Mouse (Mus musculus): ENCODE measurements around the gene Gm10273. TPM values are rescaled to one million over a fixed set of nuclear protein-coding genes. Genes with fewer than 3 reads are reported as not detected.
"Not testable (repeated sequence)": the region's sequence is repeated elsewhere in the genome, so short reads cannot be mapped to it uniquely, and the experiment has no call there.

The Gm10273 gene
- total and polyA plus RNA-seq, 3 experiments = 19.6 to 220 (median 29.6) TPM

DNA sequence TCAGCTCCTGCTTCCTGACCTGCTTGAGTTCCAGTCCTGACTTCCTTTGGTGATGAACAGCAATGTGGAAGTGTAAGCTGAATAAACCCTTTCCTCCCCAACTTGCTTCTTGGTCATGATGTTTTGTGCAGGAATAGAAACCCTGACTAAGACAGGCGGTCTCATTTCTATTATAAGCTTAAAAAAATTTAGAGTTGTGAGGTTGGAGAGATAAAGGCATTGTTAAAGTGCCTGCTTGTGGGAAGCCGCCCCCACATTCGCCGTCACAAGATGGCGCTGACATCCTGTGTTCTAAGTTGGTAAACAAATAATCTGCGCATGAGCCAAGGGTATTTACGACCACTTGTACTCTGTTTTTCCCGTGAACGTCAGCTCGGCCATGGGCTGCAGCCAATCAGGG lies 13.9 kb upstream of the Gm10273 start:
- H3K27ac ChIP-seq (ENCODE audit: insufficient read depth, low read depth); H3K4me2 ChIP-seq (ENCODE audit: insufficient read depth, low read depth, poor library complexity, severe bottlenecking); DNase-seq (ENCODE audit: extremely low read depth); H3K36me3 ChIP-seq (replicated peaks in 1 of 2; ENCODE audit: control insufficient read depth in 1 of 2, insufficient read depth in 1 of 2, low read length in 1 of 2); H3K9ac ChIP-seq (ENCODE audit: insufficient read depth, low read depth); H3K79me2 ChIP-seq (replicated peaks; ENCODE audit: control insufficient read depth, extremely low read depth, insufficient read depth, poor library complexity, severe bottlenecking); dilution Hi-C loops (cut with MboI; ENCODE audit: extremely low pct_ligation_motif_present, extremely low pct_unique_long_range_greater_than_20kb, low sequenced_read_pairs); H3K4me1 ChIP-seq (ENCODE audit: control insufficient read depth in 1 of 2, insufficient read depth in 2 of 2); in situ Hi-C loops (cut with MboI; ENCODE audit: low pct_ligation_motif_present, low pct_unique_long_range_greater_than_20kb, low sequenced_read_pairs); H3K27me3 ChIP-seq (replicated peaks); H3K9me3 ChIP-seq (replicated peaks; ENCODE audit: low read length); H3K4me3 ChIP-seq (replicated peaks in 1 of 3; ENCODE audit: low read depth in 2 of 3, low read length in 2 of 3, poor library complexity in 1 of 3): not testable (repeated sequence)

DNA sequence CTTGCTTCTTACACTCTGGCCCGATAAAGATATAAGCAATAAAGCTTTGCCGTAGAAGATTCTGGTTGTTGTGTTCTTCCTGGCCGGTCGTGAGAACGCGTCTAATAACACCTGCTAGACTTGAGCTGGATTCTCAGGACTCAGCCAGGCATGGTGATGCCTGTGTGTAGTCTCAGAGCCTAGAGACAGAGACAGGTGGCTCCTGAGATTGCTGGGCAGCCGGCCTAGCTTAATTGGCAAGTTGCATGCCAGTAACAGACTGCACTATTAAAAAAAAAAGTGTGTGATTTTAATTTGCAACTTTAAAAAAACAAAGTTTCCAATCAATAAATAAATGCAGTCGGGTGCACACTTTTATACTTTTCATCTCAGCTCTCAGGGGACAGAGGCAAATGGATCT lies 8.5 kb upstream of the Gm10273 start:
- Histone ChIP-seq H3K27me3 (replicated peaks) (no peaks in the 10 kb centered on the region), H3K9ac (ENCODE audit: insufficient read depth, low read depth) (no peak overlapping the region), H3K27ac (ENCODE audit: insufficient read depth, low read depth) (no peak overlapping the region), H3K36me3 (replicated peaks in 1 of 2; ENCODE audit: control insufficient read depth in 1 of 2, insufficient read depth in 1 of 2, low read length in 1 of 2) (no peaks in the 10 kb centered on the region), H3K4me2 (ENCODE audit: insufficient read depth, low read depth, poor library complexity, severe bottlenecking) (no peak overlapping the region), H3K4me3 (replicated peaks in 1 of 3; ENCODE audit: low read depth in 2 of 3, low read length in 2 of 3, poor library complexity in 1 of 3) (no peak overlapping the region), H3K9me3 (replicated peaks; ENCODE audit: low read length) (peaks cover 5% of the 10 kb centered on the region), H3K4me1 (ENCODE audit: control insufficient read depth in 1 of 2, insufficient read depth in 2 of 2) (no peaks in the 10 kb centered on the region), H3K79me2 (replicated peaks; ENCODE audit: control insufficient read depth, extremely low read depth, insufficient read depth, poor library complexity, severe bottlenecking) (no peaks in the 10 kb centered on the region)
- no peak for TF ChIP-seq E2F4 (IDR thresholded peaks at IDR 0.05; ENCODE audit: insufficient replicate concordance, low read depth, low read length)
- no peak for TF ChIP-seq EP300 (IDR thresholded peaks at IDR 0.05; ENCODE audit: low read length)
- TF ChIP-seq USF2 (conservative IDR thresholded peaks at IDR 0.05; ENCODE audit: low read depth, low read length) = no peak
- no peak for TF ChIP-seq TBP (conservative IDR thresholded peaks at IDR 0.05; ENCODE audit: low read depth, low read length)
- no peak for TF ChIP-seq MAX (IDR thresholded peaks at IDR 0.05; ENCODE audit: low read length)
- TF ChIP-seq POLR2A (IDR thresholded peaks at IDR 0.05; ENCODE audit: low read depth, low read length) = no peak
- TF ChIP-seq NRF1 (IDR thresholded peaks at IDR 0.05; ENCODE audit: low read depth, low read length) = no peak
- TF ChIP-seq RAD21 (IDR thresholded peaks at IDR 0.05; ENCODE audit: low read depth, low read length) = no peak
- no peak for TF ChIP-seq CHD1 (IDR thresholded peaks at IDR 0.05; ENCODE audit: low read depth, low read length)
- TF ChIP-seq RCOR1 (conservative IDR thresholded peaks at IDR 0.05; ENCODE audit: low read depth, low read length) = no peak
- no peak for TF ChIP-seq NELFE (IDR thresholded peaks at IDR 0.05; ENCODE audit: low read depth, low read length)
- TF ChIP-seq MEF2A (IDR thresholded peaks at IDR 0.05; ENCODE audit: borderline replicate concordance, low read depth, low read length) = no peak
- no peak for TF ChIP-seq IRF4 (IDR thresholded peaks at IDR 0.05; ENCODE audit: low read depth, low read length)
- no peak for TF ChIP-seq ETS1 (conservative IDR thresholded peaks at IDR 0.05; ENCODE audit: low read depth, low read length)
- TF ChIP-seq JUN (IDR thresholded peaks at IDR 0.05; ENCODE audit: insufficient read depth, low read depth, low read length) = no peak
- TF ChIP-seq MAFK (IDR thresholded peaks at IDR 0.05; ENCODE audit: insufficient replicate concordance, low read length) = no peak
- no peak for TF ChIP-seq GABPA (IDR thresholded peaks at IDR 0.05; ENCODE audit: insufficient replicate concordance, low read depth, low read length)
- DNase-seq (ENCODE audit: extremely low read depth) = no peak
- in situ Hi-C loops (cut with MboI; ENCODE audit: low pct_ligation_motif_present, low pct_unique_long_range_greater_than_20kb, low sequenced_read_pairs) = no loop called here
- dilution Hi-C loops (cut with MboI; ENCODE audit: extremely low pct_ligation_motif_present, extremely low pct_unique_long_range_greater_than_20kb, low sequenced_read_pairs) = no loop called here

All from CH12.LX (cell line).